Mouse (Mus musculus) myocyte (in vitro differentiated cells): ENCODE data around the gene Abhd14b.

Experiments
- E2F4 ChIP-seq: IDR thresholded peaks from one replicate; pipeline ENCODE4 v1.6.1; 2011; ENCODE audit warnings: mild to moderate bottlenecking, control low read depth, moderate library complexity; ENCODE audit not compliant: insufficient read depth
- MAX ChIP-seq: IDR thresholded peaks from one replicate; pipeline ENCODE4 v1.6.1; 2011; ENCODE audit warnings: low read depth, mild to moderate bottlenecking, control low read depth
- MYOG ChIP-seq, 3 experiments: IDR thresholded peaks; one replicate each; pipeline ENCODE4 v1.6.1; 2011; ENCODE audit warnings: control low read depth in 2 of 3, low read depth in 2 of 3, mild to moderate bottlenecking in 2 of 3; ENCODE audit not compliant: insufficient read length in 2 of 3, control insufficient read depth in 1 of 3, insufficient read depth in 1 of 3
- POLR2A ChIP-seq: IDR thresholded peaks from one replicate; pipeline ENCODE4 v1.6.1; 2011; ENCODE audit warnings: low read depth, mild to moderate bottlenecking, control low read depth, moderate library complexity; ENCODE audit not compliant: insufficient read length
- POLR2AphosphoS2 ChIP-seq: IDR thresholded peaks from one replicate; pipeline ENCODE4 v1.6.1; 2011; ENCODE audit warnings: low read depth, control low read depth; ENCODE audit not compliant: insufficient read length
- SRF ChIP-seq: IDR thresholded peaks from one replicate; pipeline ENCODE4 v1.6.1; 2011; ENCODE audit warnings: low read depth; ENCODE audit not compliant: control insufficient read depth, insufficient read length
- TCF12 ChIP-seq: IDR thresholded peaks from one replicate; pipeline ENCODE4 v1.6.1; 2011; ENCODE audit warnings: mild to moderate bottlenecking, control low read depth; ENCODE audit not compliant: poor library complexity, insufficient read depth, severe bottlenecking
- TCF3 ChIP-seq: IDR thresholded peaks from one replicate; pipeline ENCODE4 v1.6.1; 2011; ENCODE audit warnings: low read depth, control low read depth; ENCODE audit not compliant: insufficient read length
- USF1 ChIP-seq: IDR thresholded peaks from one replicate; pipeline ENCODE4 v1.6.1; 2011; ENCODE audit warnings: low read depth, mild to moderate bottlenecking, control low read depth, moderate library complexity

- TF ChIP-seq TCF12 = no peak
- TF ChIP-seq MAX = no peak
- TF ChIP-seq USF1 = no peak
- TF ChIP-seq POLR2AphosphoS2 = no peak
- TF ChIP-seq POLR2A = no peak
- TF ChIP-seq SRF = no peak
- TF ChIP-seq TCF3 = no peak
- no peak for TF ChIP-seq MYOG (IDR thresholded peaks at IDR 0.05; ENCODE audit: control insufficient read depth in 1 of 3, insufficient read depth in 1 of 3, insufficient read length in 2 of 3, low read depth in 2 of 3)
- TF ChIP-seq E2F4 = no peak
These were observed 45.1 kb upstream of the Abhd14b start for GRCm38 (mm10) chr9:106402149-106402548.
